Mouse (Mus musculus) spleen, adult 2 months (tissue): ENCODE results near the gene Slc27a5.

ENCODE experiments used
- CTCF ChIP-seq: fragments of 200-500 bp; IDR thresholded peaks from 2 replicates; pipeline ENCODE4 v1.5.1; 2011; ENCODE audit warnings: mild to moderate bottlenecking, inconsistent platforms; ENCODE audit not compliant: insufficient read depth, insufficient read length, insufficient replicate concordance; ENCODE audit errors: extremely low read depth
- POLR2A ChIP-seq: fragments of 200-500 bp; IDR thresholded peaks from 2 replicates; pipeline ENCODE4 v1.6.1; 2011; ENCODE audit warnings: low read depth, low read length, inconsistent platforms

DNA sequence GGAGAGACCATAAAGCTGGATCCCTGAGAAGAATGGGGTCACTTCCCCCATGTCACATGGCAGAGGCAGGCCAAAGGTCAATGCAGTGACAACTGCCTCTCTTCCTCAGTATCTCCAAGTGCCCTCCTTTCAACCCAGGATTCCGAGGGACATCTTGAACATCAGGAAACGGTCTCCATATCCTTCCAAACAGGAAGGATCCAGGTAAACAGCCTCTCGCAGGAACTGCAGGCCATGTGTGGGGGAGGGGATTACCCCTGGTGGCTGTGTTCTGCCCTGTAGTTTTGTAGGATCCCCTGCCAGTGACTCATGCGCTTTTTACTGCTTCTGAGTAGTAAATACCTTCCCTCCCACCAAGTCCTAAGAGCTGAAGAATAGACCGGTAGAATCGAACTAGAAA, 18.2 kb downstream of the Slc27a5 start:
- TF ChIP-seq CTCF, result no peak
- TF ChIP-seq POLR2A, result no peak
